Comparison of ENCODE assay signal across 15 mouse cellular contexts in the genomic region with DNA sequence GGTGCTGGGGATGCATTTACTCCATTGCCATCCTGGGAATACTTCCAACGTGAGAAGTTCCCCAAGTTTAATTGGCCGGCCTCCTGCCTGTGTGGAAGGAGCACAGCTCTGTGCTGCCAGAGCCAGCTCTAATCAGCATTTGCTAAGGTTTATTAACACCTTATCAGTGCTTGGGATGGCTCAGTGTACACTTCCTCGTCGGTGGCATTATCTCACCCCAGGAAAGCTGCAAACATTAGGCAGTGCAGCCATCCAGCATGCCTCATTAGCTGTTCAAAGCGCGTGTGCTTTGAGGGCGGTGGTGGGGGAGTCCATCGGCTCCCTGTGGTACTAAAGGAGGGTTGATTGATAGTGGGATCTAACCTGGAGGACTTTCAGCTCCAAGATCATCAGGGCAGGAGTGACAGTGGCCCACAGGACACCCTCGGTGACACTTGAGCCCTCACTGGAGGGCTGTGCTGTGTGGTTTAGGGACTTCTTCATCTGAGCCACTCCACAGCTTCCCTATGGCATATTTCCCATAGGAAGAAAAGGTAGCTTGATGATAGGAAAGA.
A peak's percentile ranks its signal among the peaks of the same experiment; 100 is the strongest.
DNase-seq lines count a peak whose midpoint lies in the region; ATAC-seq lines count a peak whose summit lies in the region.
"Had no signal": no experiment of that assay in that cellular context is flagged by ENCODE, and none has a peak within 500 bp of the region (broad histone marks: within the 10 kb centered on the region; RNA-seq: fewer than 3 reads in every experiment).

No protein-coding gene starts in this region.

- H3K9ac ChIP-seq in hindbrain, embryonic 12.5 days: no peak overlapping the region
- no peak overlapping the region for H3K9ac ChIP-seq in midbrain, embryonic 13.5 days (replicated peaks)
- no peak overlapping the region for H3K9ac ChIP-seq in midbrain, embryonic 11.5 days (ENCODE audit: low read length)
- H3K9ac ChIP-seq in forebrain, embryonic 15.5 days (replicated peaks): no peak overlapping the region
- H3K9ac ChIP-seq in midbrain, embryonic 16.5 days (ENCODE audit: low read depth, low read length): no peak overlapping the region
- H3K9ac ChIP-seq: embryonic facial prominence, embryonic 13.5 days had no signal

- peaks cover 13% of the 10 kb centered on the region; the same call in 1 of the 2 replicates for H3K4me1 ChIP-seq in hindbrain, embryonic 12.5 days
- H3K4me1 ChIP-seq in hindbrain, embryonic 10.5 days (replicated peaks): peaks cover 11% of the 10 kb centered on the region
- H3K4me1 ChIP-seq in midbrain, embryonic 13.5 days (replicated peaks): peaks cover 24% of the 10 kb centered on the region
- peaks cover 8% of the 10 kb centered on the region for H3K4me1 ChIP-seq in midbrain, embryonic 11.5 days (ENCODE audit: control insufficient read depth, insufficient read depth, low read length)
- H3K4me1 ChIP-seq in forebrain, embryonic 15.5 days: peaks cover 15% of the 10 kb centered on the region
- peaks cover 4% of the 10 kb centered on the region for H3K4me1 ChIP-seq in midbrain, embryonic 16.5 days (ENCODE audit: control insufficient read depth, insufficient read depth, low read length)
- H3K4me1 ChIP-seq: embryonic facial prominence, embryonic 13.5 days had no signal

- no peak overlapping the region for H3K27ac ChIP-seq in hindbrain, embryonic 12.5 days
- no peak overlapping the region for H3K27ac ChIP-seq in hindbrain, embryonic 10.5 days
- H3K27ac ChIP-seq in midbrain, embryonic 13.5 days: no peak overlapping the region
- no peak overlapping the region for H3K27ac ChIP-seq in midbrain, embryonic 11.5 days (ENCODE audit: low read depth, low read length)
- H3K27ac ChIP-seq in forebrain, embryonic 15.5 days (replicated peaks): no peak overlapping the region
- H3K27ac ChIP-seq in midbrain, embryonic 16.5 days (ENCODE audit: low read length): no peak overlapping the region
- H3K27ac ChIP-seq: embryonic facial prominence, embryonic 13.5 days had no signal

- H3K4me3 ChIP-seq in hindbrain, embryonic 12.5 days: no peak overlapping the region
- no peak overlapping the region for H3K4me3 ChIP-seq in hindbrain, embryonic 10.5 days
- H3K4me3 ChIP-seq in midbrain, embryonic 13.5 days (replicated peaks): no peak overlapping the region
- H3K4me3 ChIP-seq in midbrain, embryonic 11.5 days (ENCODE audit: low read depth, low read length): no peak overlapping the region
- no peak overlapping the region for H3K4me3 ChIP-seq in forebrain, embryonic 15.5 days
- no peak overlapping the region for H3K4me3 ChIP-seq in midbrain, embryonic 16.5 days (ENCODE audit: low read depth, low read length)
- H3K4me3 ChIP-seq: embryonic facial prominence, embryonic 13.5 days had no signal

- H3K9me3 ChIP-seq in hindbrain, embryonic 12.5 days (replicated peaks): no peaks in the 10 kb centered on the region
- no peaks in the 10 kb centered on the region for H3K9me3 ChIP-seq in hindbrain, embryonic 10.5 days
- no peaks in the 10 kb centered on the region for H3K9me3 ChIP-seq in midbrain, embryonic 13.5 days
- no peaks in the 10 kb centered on the region for H3K9me3 ChIP-seq in midbrain, embryonic 11.5 days (ENCODE audit: control insufficient read depth, low read length)
- no peaks in the 10 kb centered on the region for H3K9me3 ChIP-seq in forebrain, embryonic 15.5 days
- H3K9me3 ChIP-seq in midbrain, embryonic 16.5 days (replicated peaks; ENCODE audit: control insufficient read depth, low read length, poor library complexity, severe bottlenecking): no peaks in the 10 kb centered on the region
- H3K9me3 ChIP-seq: embryonic facial prominence, embryonic 13.5 days had no signal

- peak; percentile 44 for ATAC-seq in hindbrain, embryonic 12.5 days (ENCODE audit: low FRiP score)
- ATAC-seq in midbrain, embryonic 13.5 days: peak; percentile 72; the same call in 1 of the 2 replicates
- no peak for ATAC-seq in midbrain, embryonic 11.5 days (ENCODE audit: low FRiP score)
- ATAC-seq in forebrain, embryonic 15.5 days (replicated peaks): peak; percentile 72
- peak; percentile 41; the same call in 1 of the 2 replicates for ATAC-seq in midbrain, embryonic 16.5 days

- 36% methylated on average over 9 of the region's 9 CpGs for WGBS in hindbrain, embryonic 12.5 days
- 57% methylated on average over 9 of the region's 9 CpGs for WGBS in hindbrain, embryonic 10.5 days
- 35% methylated on average over 9 of the region's 9 CpGs for WGBS in midbrain, embryonic 13.5 days
- 46% methylated on average over 9 of the region's 9 CpGs for WGBS in midbrain, embryonic 11.5 days
- 12% methylated on average over 9 of the region's 9 CpGs for WGBS in forebrain, embryonic 15.5 days
- 36% methylated on average over 9 of the region's 9 CpGs for WGBS in midbrain, embryonic 16.5 days

- intact Hi-C loops in left cerebral cortex, postnatal 36 days (cut with DNase I): no loop called here

- no peaks in the 10 kb centered on the region for H3K36me3 ChIP-seq in hindbrain, embryonic 12.5 days
- no peaks in the 10 kb centered on the region for H3K36me3 ChIP-seq in hindbrain, embryonic 10.5 days
- H3K36me3 ChIP-seq in midbrain, embryonic 13.5 days: no peaks in the 10 kb centered on the region
- no peaks in the 10 kb centered on the region for H3K36me3 ChIP-seq in midbrain, embryonic 11.5 days (ENCODE audit: control insufficient read depth, insufficient read depth, low read length)
- H3K36me3 ChIP-seq in forebrain, embryonic 15.5 days: no peaks in the 10 kb centered on the region
- no peaks in the 10 kb centered on the region for H3K36me3 ChIP-seq in midbrain, embryonic 16.5 days (ENCODE audit: control insufficient read depth, insufficient read depth, low read length)
- H3K36me3 ChIP-seq: embryonic facial prominence, embryonic 13.5 days had no signal

- H3K4me2 ChIP-seq in hindbrain, embryonic 12.5 days (replicated peaks): no peak overlapping the region
- no peak overlapping the region for H3K4me2 ChIP-seq in midbrain, embryonic 13.5 days (replicated peaks)
- H3K4me2 ChIP-seq in midbrain, embryonic 11.5 days: no peak overlapping the region
- H3K4me2 ChIP-seq in forebrain, embryonic 15.5 days (replicated peaks): no peak overlapping the region
- no peak overlapping the region for H3K4me2 ChIP-seq in midbrain, embryonic 16.5 days (ENCODE audit: low read length)
- H3K4me2 ChIP-seq: embryonic facial prominence, embryonic 13.5 days; liver, embryonic 11.5 days had no signal

- no peak for DNase-seq in hindbrain, embryonic 10.5 days (ENCODE audit: low spot score)
- no peak for DNase-seq in midbrain, embryonic 11.5 days (ENCODE audit: low spot score, missing footprints)
- no peak for DNase-seq in left cerebral cortex, postnatal 36 days (ENCODE audit: low spot score in 2 of 2)
- no peak for DNase-seq in ovary, postnatal 36 days (ENCODE audit: low spot score)
- DNase-seq: adrenal gland, postnatal 14 days; gastrocnemius, postnatal 25 days; kidney, adult 2 months; right cerebral cortex, postnatal 4 days; thymus, postnatal 25 days had no signal

- H3K27me3 ChIP-seq in hindbrain, embryonic 12.5 days: no peaks in the 10 kb centered on the region
- H3K27me3 ChIP-seq in hindbrain, embryonic 10.5 days (ENCODE audit: insufficient read depth, poor library complexity, severe bottlenecking): no peaks in the 10 kb centered on the region
- H3K27me3 ChIP-seq in midbrain, embryonic 13.5 days: no peaks in the 10 kb centered on the region
- H3K27me3 ChIP-seq in midbrain, embryonic 11.5 days (ENCODE audit: control insufficient read depth, insufficient read depth, low read length): no peaks in the 10 kb centered on the region
- no peaks in the 10 kb centered on the region for H3K27me3 ChIP-seq in forebrain, embryonic 15.5 days
- H3K27me3 ChIP-seq in midbrain, embryonic 16.5 days (ENCODE audit: control insufficient read depth, insufficient read depth, low read depth, low read length): no peaks in the 10 kb centered on the region
- H3K27me3 ChIP-seq: embryonic facial prominence, embryonic 13.5 days had no signal
